Mouse (Mus musculus): ENCODE measurements around the gene Slc12a6.

DNA sequence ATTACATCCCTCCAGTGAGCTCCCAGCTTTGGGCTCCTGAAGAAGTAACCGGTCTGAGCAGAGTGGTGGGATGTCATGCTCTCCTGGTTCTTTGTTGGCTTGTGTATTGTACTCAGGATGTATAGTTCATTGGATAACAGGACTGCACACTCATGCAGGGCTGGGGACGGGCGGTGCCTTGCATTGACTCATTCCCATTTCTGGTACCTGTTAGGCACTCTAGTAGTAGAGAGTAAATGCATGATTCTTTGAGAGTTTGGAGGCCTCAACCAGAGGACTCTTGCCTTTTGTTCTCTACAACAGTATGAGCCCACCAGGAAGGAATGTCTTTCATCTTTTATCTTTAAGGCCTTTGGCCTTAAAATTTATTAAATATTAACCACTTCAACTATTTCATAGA lies 11.2 kb downstream of the Slc12a6 start:
- TF ChIP-seq CTCF (IDR thresholded peaks at IDR 0.05; ENCODE audit: low read depth, low read length) (no peak), POLR2A (IDR thresholded peaks at IDR 0.05; ENCODE audit: extremely low read depth, insufficient read depth, low read length) (no peak)
